Mouse (Mus musculus): Measurements from ENCODE around the gene Abhd14a. TPM values are rescaled to one million over a fixed set of nuclear protein-coding genes. Genes with fewer than 3 reads are reported as not detected.

Gene Abhd14a
- polyA plus RNA-seq, 1 experiment = 49.7 TPM

DNA sequence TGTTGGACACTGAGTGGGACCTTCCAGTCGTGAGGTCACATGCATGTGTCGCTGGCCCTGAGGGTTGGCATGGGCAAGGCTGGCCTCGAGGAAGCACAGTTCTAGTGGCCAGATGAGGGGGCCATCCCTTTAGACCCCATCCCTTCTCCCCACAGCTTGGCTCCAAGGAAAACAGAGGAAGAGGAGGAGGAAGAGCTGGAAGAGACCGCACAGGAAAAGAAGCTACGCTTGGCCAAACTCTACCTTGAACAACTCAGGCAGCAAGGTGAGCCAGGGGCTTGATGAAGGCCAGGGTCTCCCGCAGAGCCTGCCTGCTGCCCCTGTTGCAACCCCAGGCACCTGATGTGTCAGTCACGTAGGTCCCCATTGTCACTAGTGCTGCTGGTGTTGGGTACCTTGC lies 33.1 kb upstream of the Abhd14a start:
- no peaks in the 10 kb centered on the region for H3K27me3 ChIP-seq (ENCODE audit: control insufficient read depth, insufficient read depth, low read length)
- no peak for TF ChIP-seq POLR2A (IDR thresholded peaks at IDR 0.05; ENCODE audit: borderline replicate concordance, insufficient read depth, low read length)
- no peak for TF ChIP-seq CTCF (IDR thresholded peaks at IDR 0.05; ENCODE audit: borderline replicate concordance, insufficient read depth, low read depth, low read length)
- H3K27ac ChIP-seq (ENCODE audit: insufficient read depth, low read length) = no peak overlapping the region
- WGBS = 91% methylated on average over 7 of the region's 7 CpGs
- H3K4me3 ChIP-seq (replicated peaks; ENCODE audit: insufficient read depth, low read depth, low read length) = no peak overlapping the region
- peaks cover 11% of the 10 kb centered on the region for H3K4me1 ChIP-seq (ENCODE audit: control insufficient read depth, insufficient read depth, low read length)
- DNase-seq = peak in 1 of 2 experiments; percentile 1

- DNase-seq = peak; percentile 5 to 6
- TF ChIP-seq POLR2A (IDR thresholded peaks at IDR 0.05; ENCODE audit: borderline replicate concordance, insufficient read depth, low read length) = no peak
- WGBS = 67% methylated on average over 9 of the region's 9 CpGs
- peak overlapping the region; percentile 87 for H3K4me3 ChIP-seq (replicated peaks; ENCODE audit: insufficient read depth, low read depth, low read length)
- H3K4me1 ChIP-seq (ENCODE audit: control insufficient read depth, insufficient read depth, low read length) = peaks cover 19% of the 10 kb centered on the region
- no peak overlapping the region for H3K27ac ChIP-seq (ENCODE audit: insufficient read depth, low read length)
- no peaks in the 10 kb centered on the region for H3K27me3 ChIP-seq (ENCODE audit: control insufficient read depth, insufficient read depth, low read length)
These were observed 30.6 kb upstream of the Abhd14a start for GRCm38 (mm10) chr9:106478101-106478500.

DNA sequence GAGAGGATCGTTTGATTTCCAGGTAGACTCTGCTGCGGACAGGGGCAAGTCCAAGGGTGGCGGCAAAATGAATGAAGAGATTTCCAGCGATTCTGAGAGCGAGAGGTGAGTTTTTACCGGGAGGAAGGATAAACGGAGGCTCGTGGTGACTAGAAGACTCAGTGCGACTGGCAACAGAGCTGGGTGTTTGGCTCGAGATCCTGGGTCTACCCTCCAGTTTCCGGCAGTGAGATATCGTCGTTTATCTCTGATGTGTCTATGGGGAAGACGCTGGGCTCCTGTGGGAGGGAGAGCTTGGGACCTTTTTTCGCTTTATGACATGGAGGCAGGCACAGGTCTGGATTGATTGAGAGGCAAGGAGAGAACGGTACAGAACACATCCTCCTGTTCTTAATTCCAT lies 30.2 kb upstream of the Abhd14a start:
- Histone ChIP-seq H3K4me3 (replicated peaks; ENCODE audit: insufficient read depth, low read depth, low read length) (peak overlapping the region; percentile 87), H3K4me1 (ENCODE audit: control insufficient read depth, insufficient read depth, low read length) (peaks cover 19% of the 10 kb centered on the region), H3K27me3 (ENCODE audit: control insufficient read depth, insufficient read depth, low read length) (no peaks in the 10 kb centered on the region), H3K27ac (ENCODE audit: insufficient read depth, low read length) (no peak overlapping the region)
- WGBS = 3% methylated on average over 16 of the region's 16 CpGs
- no peak for TF ChIP-seq CTCF (IDR thresholded peaks at IDR 0.05; ENCODE audit: borderline replicate concordance, insufficient read depth, low read depth, low read length)
- TF ChIP-seq POLR2A (IDR thresholded peaks at IDR 0.05; ENCODE audit: borderline replicate concordance, insufficient read depth, low read length) = no peak
- peak in 1 of 2 experiments; percentile 5 for DNase-seq

GRCm38 (mm10) chr9:106476924-106477484 lies 29.5 kb upstream of the Abhd14a start, which contains the start of gene Parp3:
Gene Parp3 (minus strand): TSS chr9:106476949.
- H3K4me3 ChIP-seq (replicated peaks; ENCODE audit: insufficient read depth, low read depth, low read length) = peak within 1 kb of the TSS; percentile 87
- peak; percentile 100 for DNase-seq
- H3K4me1 ChIP-seq (ENCODE audit: control insufficient read depth, insufficient read depth, low read length) = peaks cover 23% of the 10 kb centered on the region
- H3K27ac ChIP-seq (ENCODE audit: insufficient read depth, low read length) = peak within 1 kb of the TSS; percentile 41
- TF ChIP-seq CTCF (IDR thresholded peaks at IDR 0.05; ENCODE audit: borderline replicate concordance, insufficient read depth, low read depth, low read length) (peak; percentile 97), POLR2A (IDR thresholded peaks at IDR 0.05; ENCODE audit: borderline replicate concordance, insufficient read depth, low read length) (0 out of 2 replicates have a peak, but pooled peaks have one; percentile 36)
- H3K27me3 ChIP-seq (ENCODE audit: control insufficient read depth, insufficient read depth, low read length) = no peaks in the 10 kb centered on the region
- under 1% methylated on average over 41 of the region's 41 CpGs for WGBS

DNA sequence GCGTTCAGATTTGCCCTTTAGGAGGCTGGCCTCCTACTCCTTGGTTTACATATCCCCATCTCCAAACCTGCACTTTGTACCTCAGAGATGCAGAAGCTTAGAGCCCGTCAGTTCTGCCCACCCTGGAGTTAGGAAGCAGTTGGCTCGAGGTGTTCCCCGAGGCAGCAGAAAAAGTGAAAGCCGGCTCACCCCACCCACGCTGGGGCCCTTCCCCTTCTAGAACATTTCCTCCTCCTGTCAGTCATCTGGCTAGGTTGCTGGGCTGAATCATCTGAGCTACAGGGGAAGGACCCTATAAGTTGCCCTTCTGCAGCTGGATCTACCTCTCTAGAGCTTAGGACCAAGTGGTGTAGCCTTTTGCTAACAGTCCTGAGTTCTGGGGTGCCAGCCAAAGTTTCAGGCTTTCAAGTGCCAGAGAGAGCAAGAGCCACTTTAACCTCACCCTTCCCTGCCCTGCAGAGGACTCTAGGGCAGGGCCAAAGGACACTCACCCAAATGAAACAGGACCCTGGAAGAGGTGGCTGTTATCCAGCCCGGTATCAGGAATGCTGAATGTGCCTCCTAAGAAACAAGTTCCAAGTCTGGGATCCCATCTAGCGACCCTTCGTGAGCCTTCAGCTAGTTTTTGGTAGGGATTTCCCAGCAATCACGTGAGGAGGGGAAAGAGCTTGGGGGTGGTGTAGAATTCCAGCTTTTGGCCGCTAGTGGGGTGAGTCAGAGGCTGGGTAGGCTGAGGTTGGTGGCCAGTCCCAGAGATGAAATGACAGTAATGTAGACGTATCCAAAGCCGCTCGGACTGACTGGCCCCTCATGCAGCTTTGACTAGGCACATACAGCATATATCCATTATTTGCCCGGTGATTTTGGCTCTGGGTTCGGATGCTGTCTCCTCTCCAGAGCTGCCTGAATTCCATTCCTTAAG lies 28.8 kb upstream of the Abhd14a start:
- peak overlapping the region; percentile 43 for H3K4me3 ChIP-seq (replicated peaks; ENCODE audit: insufficient read depth, low read depth, low read length)
- WGBS = 27% methylated on average over 16 of the region's 16 CpGs
- no peak for DNase-seq

DNA sequence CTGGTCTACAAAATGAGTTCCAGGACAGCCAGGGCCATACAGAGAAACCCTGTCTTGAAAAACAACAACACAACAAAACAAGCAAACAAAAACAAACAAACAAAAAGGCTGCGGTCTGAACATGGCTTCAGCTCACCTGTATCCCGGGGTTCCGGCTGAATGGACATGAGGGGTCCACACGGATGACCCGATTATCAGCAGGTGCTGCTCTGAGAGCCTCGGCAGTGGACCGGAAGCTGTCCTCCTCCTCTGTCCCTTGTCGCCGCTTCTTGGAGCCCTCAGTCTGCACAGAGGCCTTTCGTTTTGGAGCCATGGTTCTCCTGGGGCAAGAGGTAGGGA lies 28.2 kb upstream of the Abhd14a start, which contains the start of gene Rrp9:
Gene Rrp9, plus strand, starts transcription at position 301 of the 339 bp plus-strand sequence.
- peak in 1 of 2 experiments; percentile 21 for DNase-seq
- WGBS = 82% methylated on average over 10 of the region's 10 CpGs
- Histone ChIP-seq H3K4me3 (replicated peaks; ENCODE audit: insufficient read depth, low read depth, low read length) (peak within 1 kb of the TSS; percentile 43), H3K4me1 (ENCODE audit: control insufficient read depth, insufficient read depth, low read length) (peaks cover 23% of the 10 kb centered on the region), H3K27ac (ENCODE audit: insufficient read depth, low read length) (peak within 1 kb of the TSS; percentile 41), H3K27me3 (ENCODE audit: control insufficient read depth, insufficient read depth, low read length) (no peaks in the 10 kb centered on the region)
- TF ChIP-seq POLR2A (IDR thresholded peaks at IDR 0.05; ENCODE audit: borderline replicate concordance, insufficient read depth, low read length) = no peak

More for the DNA sequence above, 28.8 kb upstream of the Abhd14a start:
- TF ChIP-seq CTCF (IDR thresholded peaks at IDR 0.05; ENCODE audit: borderline replicate concordance, insufficient read depth, low read depth, low read length) = no peak
- TF ChIP-seq POLR2A (IDR thresholded peaks at IDR 0.05; ENCODE audit: borderline replicate concordance, insufficient read depth, low read length) = no peak
- no peaks in the 10 kb centered on the region for H3K27me3 ChIP-seq (ENCODE audit: control insufficient read depth, insufficient read depth, low read length)
- H3K4me1 ChIP-seq (ENCODE audit: control insufficient read depth, insufficient read depth, low read length) = peaks cover 23% of the 10 kb centered on the region
- H3K27ac ChIP-seq (ENCODE audit: insufficient read depth, low read length) = peak overlapping the region; percentile 41

GRCm38 (mm10) chr9:106475046-106475445 lies 27.6 kb upstream of the Abhd14a start:
- no peak overlapping the region for H3K27ac ChIP-seq (ENCODE audit: insufficient read depth, low read length)
- H3K4me1 ChIP-seq (ENCODE audit: control insufficient read depth, insufficient read depth, low read length) = peaks cover 23% of the 10 kb centered on the region
- H3K27me3 ChIP-seq (ENCODE audit: control insufficient read depth, insufficient read depth, low read length) = no peaks in the 10 kb centered on the region
- TF ChIP-seq POLR2A (IDR thresholded peaks at IDR 0.05; ENCODE audit: borderline replicate concordance, insufficient read depth, low read length) = no peak
- TF ChIP-seq CTCF (IDR thresholded peaks at IDR 0.05; ENCODE audit: borderline replicate concordance, insufficient read depth, low read depth, low read length) = no peak
- WGBS = 70% methylated on average over 7 of the region's 7 CpGs
- peak in 1 of 2 experiments; percentile 27 for DNase-seq
- no peak overlapping the region for H3K4me3 ChIP-seq (replicated peaks; ENCODE audit: insufficient read depth, low read depth, low read length)
